Mouse (Mus musculus): Measurements from ENCODE around the gene Gm12789.

DNA sequence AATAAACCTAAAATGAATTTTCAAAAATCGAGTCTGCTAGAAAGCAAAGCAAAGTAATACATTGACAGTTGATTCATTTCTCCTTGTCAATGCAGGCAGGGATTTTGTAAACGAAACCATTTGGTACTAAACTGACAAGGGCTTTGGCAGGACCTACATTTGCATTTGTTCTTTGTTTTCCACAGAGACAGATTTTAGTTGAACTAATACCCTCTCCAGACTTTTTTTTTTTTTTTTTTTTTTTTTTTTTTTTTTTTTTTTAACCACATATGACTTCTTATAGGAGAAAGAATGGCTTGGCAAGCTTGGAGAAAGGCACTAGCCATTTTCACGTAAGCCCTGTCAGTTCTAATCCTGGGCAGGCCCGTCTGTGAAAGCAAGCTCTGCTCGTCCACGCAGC lies 40.2 kb downstream of the Gm12789 start:
- TF ChIP-seq TBP (conservative IDR thresholded peaks at IDR 0.05; ENCODE audit: low read depth, low read length) (no peak), CTCF (conservative IDR thresholded peaks at IDR 0.05 in 1 of 2, IDR thresholded peaks at IDR 0.05 in 1 of 2; ENCODE audit: low read depth in 2 of 2, low read length in 2 of 2) (no peak), ZC3H11A (IDR thresholded peaks at IDR 0.05; ENCODE audit: low read depth, low read length) (no peak), ZNF384 (IDR thresholded peaks at IDR 0.05; ENCODE audit: low read depth, low read length) (peak; percentile 50), POLR2A (IDR thresholded peaks at IDR 0.05; ENCODE audit: low read depth, low read length) (no peak)

Measured in CH12.LX (cell line).